Mouse (Mus musculus) Patski (cell line): ENCODE measurements around the gene Lhx2. TPM values are rescaled to one million over a fixed set of nuclear protein-coding genes. Genes with fewer than 3 reads are reported as not detected.
A peak's percentile ranks its signal among the peaks of the same experiment; 100 is the strongest.

Source experiments
- ATAC-seq: fragments of 100-300 bp; one replicate; pipeline ENCODE4 v1.8.0; 2021
- CTCF ChIA-PET: fragments of 350-600 bp; sonication (Branson Sonifier 250); formaldehyde crosslinking; loops from one replicate; lab custom pipeline; 2022; ENCODE audit warnings: inconsistent platforms; lab: Charles Lee
- POLR2A ChIA-PET: fragments of 350-600 bp; sonication (Branson Sonifier 250); formaldehyde crosslinking; loops from one replicate; lab custom pipeline; 2022; ENCODE audit warnings: antibody characterized with exemption, inconsistent platforms; lab: Charles Lee
- DNase-seq: peaks from one replicate; pipeline ENCODE4 v3.0.0-alpha.2; 2011; ENCODE audit warnings: low read depth, low spot score
- H3K27me3 ChIP-seq: fragments of 371-371 bp; one replicate; pipeline ENCODE4 v1.5.1; 2021
- CTCF ChIP-seq: fragments of 100-300 bp; IDR thresholded peaks from one replicate; pipeline ENCODE4 v1.5.1; 2021
- in situ Hi-C: fragments of 300-500 bp; cut with MboI; formaldehyde crosslinking; loops from 3 replicates; pipeline ENCODE4 v1.11.1; 2018; ENCODE audit warnings: low pct_unique_long_range_greater_than_20kb, mixed read lengths
- polyA plus RNA-seq: library from polyadenylated mRNA; unstranded; gene quantifications from one replicate; pipeline ENCODE4 v1.2.3, GENCODE M21; 2021

Gene Lhx2
- polyA plus RNA-seq, 1 experiment from 2014 or later = 4.3 TPM

DNA sequence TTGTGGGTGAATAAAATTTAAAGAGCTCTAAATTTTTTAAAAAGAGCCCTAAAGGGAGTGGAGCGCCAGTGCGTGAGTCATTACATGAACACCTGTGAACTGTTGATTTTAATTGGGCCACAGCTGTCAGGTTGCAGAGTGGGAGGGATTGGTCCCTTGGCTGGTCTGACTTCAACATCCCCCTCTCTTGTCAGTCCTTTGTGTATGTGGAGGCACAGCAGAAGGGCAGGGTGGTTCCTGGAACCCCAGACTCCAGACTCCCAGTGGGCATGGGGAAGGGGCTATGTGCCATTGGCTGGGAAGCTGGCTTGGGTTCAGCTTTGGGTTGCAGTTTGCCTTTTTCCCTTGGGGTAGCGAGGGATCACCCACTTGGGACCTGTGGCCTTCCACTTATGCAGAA is 70.2 kb downstream of the Lhx2 start:
- POLR2A ChIA-PET = no interaction called here
- in situ Hi-C loops = no loop called here
- CTCF ChIA-PET = interaction anchor here (0.8 to 0.9 kb wide), 2 partner anchors 16 to 33 kb away, joined by 3 read pairs; no protein-coding TSS in a partner anchor

DNA sequence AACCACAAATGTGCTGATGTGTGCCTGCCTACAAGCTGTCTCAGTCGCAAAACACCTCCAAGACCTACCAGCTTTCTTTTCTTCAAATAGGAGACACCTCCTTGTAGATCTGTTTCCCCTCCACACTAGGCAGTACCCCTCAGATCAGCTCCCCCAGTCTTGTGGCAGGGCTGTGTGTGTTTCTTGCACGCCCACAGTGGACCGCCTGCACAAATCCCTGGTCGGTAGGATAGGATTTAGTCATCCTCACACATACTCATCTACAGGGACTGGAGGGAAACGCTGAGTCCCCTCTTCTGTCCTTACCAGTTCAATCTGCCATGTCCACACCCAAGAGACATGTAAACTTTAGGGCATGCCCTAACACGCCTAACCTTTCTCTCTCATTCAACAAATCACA is 71.1 kb downstream of the Lhx2 start:
- DNase-seq (no peak), ATAC-seq (no peak)
- CTCF ChIA-PET = no interaction called here
- no peak for TF ChIP-seq CTCF
- POLR2A ChIA-PET = no interaction called here
- in situ Hi-C loops = no loop called here
- H3K27me3 ChIP-seq = no peaks in the 10 kb centered on the region

More for the DNA sequence above, 70.2 kb downstream of the Lhx2 start:
- DNase-seq (no peak), ATAC-seq (no peak)
- H3K27me3 ChIP-seq = no peaks in the 10 kb centered on the region
- TF ChIP-seq CTCF = no peak

DNA sequence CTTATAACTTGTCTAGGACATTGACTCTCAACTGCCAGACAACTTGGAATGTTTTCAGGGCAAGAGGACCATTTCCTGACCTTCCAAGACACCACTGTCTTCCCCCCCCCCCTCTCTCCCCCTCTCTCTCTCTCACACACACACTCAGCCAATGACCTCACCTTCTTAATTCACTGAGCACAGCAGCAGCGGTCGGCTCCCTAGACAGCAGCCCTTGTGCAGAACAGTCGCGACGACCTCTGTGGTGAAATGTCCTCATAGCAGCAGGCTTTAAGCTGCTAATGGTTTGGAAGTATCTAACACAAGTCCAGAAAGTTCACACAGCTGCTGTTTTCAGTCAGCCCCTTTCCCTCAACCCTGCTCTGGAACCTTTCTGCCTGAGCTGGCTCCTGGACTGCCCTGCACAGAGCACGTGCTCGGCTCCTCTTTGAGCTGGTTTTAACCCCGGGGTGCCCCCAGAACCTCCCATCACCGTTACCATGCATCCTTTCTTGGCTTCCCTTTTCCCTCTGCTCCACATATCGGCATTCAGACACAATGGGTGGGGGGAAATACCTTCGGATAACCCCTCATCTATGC is 73.6 kb downstream of the Lhx2 start:
- in situ Hi-C loops = no loop called here
- POLR2A ChIA-PET = interaction anchor here (0.6 to 1.2 kb wide), 2 partner anchors 99 to 156 kb away, joined by 4 read pairs; partner anchors contain the start of gene Nek6
- no peaks in the 10 kb centered on the region for H3K27me3 ChIP-seq

DNA sequence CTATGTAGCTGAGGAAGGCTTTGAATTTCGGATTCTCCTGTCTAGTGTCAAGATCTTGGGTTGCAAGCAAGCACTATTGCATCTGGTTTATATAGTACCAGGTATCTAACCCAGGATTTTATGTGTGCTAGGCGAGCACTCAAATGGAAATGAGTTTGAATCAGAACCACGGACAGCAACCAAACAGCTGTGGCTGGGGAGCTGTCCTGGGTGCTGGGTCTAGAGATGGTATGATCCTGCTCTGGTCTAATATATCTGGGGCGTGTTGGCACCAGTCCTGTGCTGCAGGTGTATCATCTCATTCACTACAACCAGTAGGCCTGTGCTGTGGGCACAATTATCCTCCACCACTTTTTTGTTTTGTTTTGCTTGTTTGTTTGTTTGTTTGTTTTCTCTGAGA is 78.9 kb downstream of the Lhx2 start:
- ATAC-seq = no peak
- ChIA-PET CTCF (no interaction called here), POLR2A (interaction anchor here (0.7 kb wide), 1 partner anchor 35 kb away, joined by 3 read pairs; no protein-coding TSS in a partner anchor)
- H3K27me3 ChIP-seq = peaks cover 5% of the 10 kb centered on the region
- in situ Hi-C loops = no loop called here
- no peak for DNase-seq
- TF ChIP-seq CTCF = no peak

More for the DNA sequence above, 73.6 kb downstream of the Lhx2 start:
- ATAC-seq (peak; percentile 53), DNase-seq (no peak)
- TF ChIP-seq CTCF = no peak
- CTCF ChIA-PET = no interaction called here

Other genes with a start within 250 kb of the Lhx2 start
- 30.3 TPM for gene Dennd1a, start 51.9 kb upstream of the Lhx2 start, polyA plus RNA-seq
- 157 TPM for gene Nek6, start 172.4 kb downstream of the Lhx2 start, polyA plus RNA-seq